ENCODE assay signal across 25 mouse cellular contexts in the genomic region with DNA sequence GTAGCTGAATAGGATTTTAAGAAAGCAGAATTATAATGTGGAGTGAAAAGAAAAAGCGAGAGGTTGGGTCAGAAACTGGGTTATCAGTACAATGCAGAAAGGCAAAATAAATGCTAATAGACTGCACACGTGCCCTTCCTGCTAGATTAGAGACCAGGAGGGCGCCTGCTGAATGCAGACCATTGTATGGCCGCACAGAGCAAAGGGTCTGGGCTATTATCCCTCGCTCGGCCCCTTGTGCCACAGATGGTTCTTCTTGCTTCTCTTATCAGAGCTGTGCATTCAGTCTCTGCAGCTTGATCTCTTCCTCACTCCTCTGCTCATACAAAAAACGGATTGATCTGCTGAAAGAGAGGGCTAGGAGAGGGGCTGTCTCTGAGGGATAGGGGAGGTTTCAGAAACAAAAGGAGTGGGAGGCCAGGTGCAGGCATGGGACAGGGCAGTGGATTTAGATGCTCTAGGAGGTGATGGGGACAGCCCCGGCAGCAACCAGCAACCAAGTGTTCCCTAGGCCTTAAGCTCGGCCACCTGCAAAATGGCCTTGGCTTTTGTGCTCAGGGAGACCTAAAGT.
DNase-seq lines count a peak whose midpoint lies in the region; ATAC-seq lines count a peak whose summit lies in the region.
"Had no signal": no experiment of that assay in that cellular context is flagged by ENCODE, and none has a peak within 500 bp of the region (broad histone marks: within the 10 kb centered on the region; RNA-seq: fewer than 3 reads in every experiment).

No protein-coding gene starts in this region.

- 35% methylated on average over 9 of the region's 9 CpGs for WGBS in forebrain, embryonic 14.5 days
- WGBS in forebrain, embryonic 10.5 days: 35% methylated on average over 9 of the region's 9 CpGs
- WGBS in neural tube, embryonic 11.5 days: 79% methylated on average over 9 of the region's 9 CpGs
- 35% methylated on average over 9 of the region's 9 CpGs for WGBS in midbrain, embryonic 12.5 days

- H3K27me3 ChIP-seq in forebrain, embryonic 14.5 days (replicated peaks; ENCODE audit: control insufficient read depth, insufficient read depth, low read length): no peaks in the 10 kb centered on the region
- no peaks in the 10 kb centered on the region for H3K27me3 ChIP-seq in forebrain, embryonic 10.5 days (ENCODE audit: poor library complexity, severe bottlenecking)
- no peaks in the 10 kb centered on the region for H3K27me3 ChIP-seq in neural tube, embryonic 11.5 days (ENCODE audit: control insufficient read depth, insufficient read depth, low read length)
- no peaks in the 10 kb centered on the region for H3K27me3 ChIP-seq in midbrain, embryonic 12.5 days
- H3K27me3 ChIP-seq: forebrain, embryonic 15.5 days; heart, embryonic 13.5 days; limb, embryonic 13.5 days had no signal

- ATAC-seq in forebrain, embryonic 14.5 days: peak; percentile 10; the same call in 1 of the 2 replicates
- no peak for ATAC-seq in neural tube, embryonic 11.5 days (ENCODE audit: insufficient read depth, low FRiP score, low TSS enrichment)
- peak; percentile 82 for ATAC-seq in midbrain, embryonic 12.5 days (ENCODE audit: low FRiP score, low read depth)
- ATAC-seq: CD4-positive, CD25-positive, alpha-beta regulatory T cell, adult 4 months; forebrain, embryonic 15.5 days had no signal

- H3K4me3 ChIP-seq in forebrain, embryonic 14.5 days (ENCODE audit: low read depth, low read length): no peak overlapping the region
- H3K4me3 ChIP-seq in forebrain, embryonic 10.5 days: no peak overlapping the region
- no peak overlapping the region for H3K4me3 ChIP-seq in neural tube, embryonic 11.5 days (ENCODE audit: low read depth, low read length)
- H3K4me3 ChIP-seq in midbrain, embryonic 12.5 days: no peak overlapping the region
- H3K4me3 ChIP-seq: erythroblast, embryonic 14.5 days; forebrain, embryonic 15.5 days; heart, adult 2 months; heart, embryonic 13.5 days; limb, embryonic 13.5 days had no signal

- no peaks in the 10 kb centered on the region for H3K4me1 ChIP-seq in forebrain, embryonic 14.5 days (ENCODE audit: control insufficient read depth, insufficient read depth, low read length)
- peaks cover 6% of the 10 kb centered on the region for H3K4me1 ChIP-seq in forebrain, embryonic 10.5 days
- H3K4me1 ChIP-seq in neural tube, embryonic 11.5 days (ENCODE audit: control insufficient read depth, insufficient read depth, low read length): no peaks in the 10 kb centered on the region
- no peaks in the 10 kb centered on the region for H3K4me1 ChIP-seq in midbrain, embryonic 12.5 days
- H3K4me1 ChIP-seq: forebrain, embryonic 15.5 days; heart, embryonic 13.5 days; limb, embryonic 13.5 days had no signal

- no peak overlapping the region for H3K9ac ChIP-seq in forebrain, embryonic 14.5 days (ENCODE audit: low read length)
- no peak overlapping the region for H3K9ac ChIP-seq in neural tube, embryonic 11.5 days (ENCODE audit: low read length)
- no peak overlapping the region for H3K9ac ChIP-seq in midbrain, embryonic 12.5 days (replicated peaks)
- H3K9ac ChIP-seq: forebrain, embryonic 15.5 days; heart, embryonic 13.5 days; limb, embryonic 13.5 days had no signal

- no peak overlapping the region for H3K4me2 ChIP-seq in forebrain, embryonic 14.5 days (ENCODE audit: low read length)
- H3K4me2 ChIP-seq in neural tube, embryonic 11.5 days (ENCODE audit: low read depth): no peak overlapping the region
- no peak overlapping the region for H3K4me2 ChIP-seq in midbrain, embryonic 12.5 days (replicated peaks)
- H3K4me2 ChIP-seq: forebrain, embryonic 15.5 days; heart, embryonic 13.5 days; limb, embryonic 13.5 days; liver, embryonic 11.5 days had no signal

- no peak for DNase-seq in forebrain, embryonic 14.5 days (ENCODE audit: low spot score)
- DNase-seq in forebrain, embryonic 10.5 days (ENCODE audit: extremely low spot score, low spot score): no peak
- DNase-seq in neural tube, embryonic 11.5 days (ENCODE audit: low spot score): peak; percentile 10
- DNase-seq in neural tube, embryonic 10.5 days (ENCODE audit: extremely low spot score, low spot score): no peak
- no peak for DNase-seq in retina, embryonic 14.5 days (ENCODE audit: low spot score)
- no peak for DNase-seq in cerebellum, adult 8-10 months
- DNase-seq: adrenal gland, postnatal 14 days; cerebellum, adult 18-20 months; cerebellum, postnatal 14 days; gastrocnemius, postnatal 36 days; heart, adult 2 months; heart, postnatal 10 days; kidney, adult 18-20 months; kidney, postnatal 4 days; lung, postnatal 36 days; right cerebral cortex, adult 18-20 months; spleen, adult 18-20 months; thymus, postnatal 14 days had no signal

- H3K27ac ChIP-seq in forebrain, embryonic 14.5 days (ENCODE audit: low read depth, low read length): no peak overlapping the region
- H3K27ac ChIP-seq in forebrain, embryonic 10.5 days: no peak overlapping the region
- no peak overlapping the region for H3K27ac ChIP-seq in neural tube, embryonic 11.5 days (ENCODE audit: low read depth, low read length)
- 0 out of 2 replicates have a peak overlapping the region, but pooled peaks have one; percentile 36 for H3K27ac ChIP-seq in midbrain, embryonic 12.5 days (replicated peaks)
- H3K27ac ChIP-seq: forebrain, embryonic 15.5 days; heart, adult 2 months; heart, embryonic 13.5 days; limb, embryonic 13.5 days had no signal

- H3K36me3 ChIP-seq in forebrain, embryonic 14.5 days (ENCODE audit: control insufficient read depth, insufficient read depth, low read length): no peaks in the 10 kb centered on the region
- H3K36me3 ChIP-seq in forebrain, embryonic 10.5 days (replicated peaks): no peaks in the 10 kb centered on the region
- H3K36me3 ChIP-seq in neural tube, embryonic 11.5 days (ENCODE audit: control insufficient read depth, insufficient read depth, low read length): no peaks in the 10 kb centered on the region
- no peaks in the 10 kb centered on the region for H3K36me3 ChIP-seq in midbrain, embryonic 12.5 days
- H3K36me3 ChIP-seq: forebrain, embryonic 15.5 days; heart, embryonic 13.5 days; limb, embryonic 13.5 days had no signal

- H3K9me3 ChIP-seq in forebrain, embryonic 14.5 days (replicated peaks; ENCODE audit: control insufficient read depth, low read length): no peaks in the 10 kb centered on the region
- H3K9me3 ChIP-seq in forebrain, embryonic 10.5 days: no peaks in the 10 kb centered on the region
- no peaks in the 10 kb centered on the region for H3K9me3 ChIP-seq in neural tube, embryonic 11.5 days (ENCODE audit: control insufficient read depth, low read length)
- no peaks in the 10 kb centered on the region for H3K9me3 ChIP-seq in midbrain, embryonic 12.5 days
- H3K9me3 ChIP-seq: forebrain, embryonic 15.5 days; heart, embryonic 13.5 days; limb, embryonic 13.5 days had no signal
